Mouse (Mus musculus) ovary, postnatal 36 days (tissue): Measurements from ENCODE around the gene Tas1r3.

ENCODE experiments used
- DNase-seq: peaks from one replicate; pipeline ENCODE4 v3.0.0; 2022; ENCODE audit warnings: low spot score, mixed read lengths

The Tas1r3 gene

GRCm38 (mm10) chr4:155863001-155863400 lies at the start of gene Tas1r3:
Gene Tas1r3 (minus strand): TSS chr4:155863362.
- DNase-seq: peak; percentile 3

GRCm38 (mm10) chr4:155908751-155909150 lies 45.6 kb upstream of the Tas1r3 start:
- DNase-seq: peak; percentile 3

GRCm38 (mm10) chr4:155908281-155908680 lies 45.1 kb upstream of the Tas1r3 start:
- DNase-seq: peak; percentile 2

GRCm38 (mm10) chr4:155907003-155907402 lies 43.8 kb upstream of the Tas1r3 start:
- DNase-seq: no peak

GRCm38 (mm10) chr4:155906125-155906524 lies 43.0 kb upstream of the Tas1r3 start:
- no peak for DNase-seq

GRCm38 (mm10) chr4:155905634-155906033 lies 42.5 kb upstream of the Tas1r3 start:
- DNase-seq: peak; percentile 3

- peak; percentile 5 for DNase-seq
Observed at GRCm38 (mm10) chr4:155904318-155905102, 41.3 kb upstream of the Tas1r3 start.

- DNase-seq: no peak
Observed at GRCm38 (mm10) chr4:155903246-155903645, 40.1 kb upstream of the Tas1r3 start.

- DNase-seq: peak; percentile 9
Observed at GRCm38 (mm10) chr4:155901205-155901604, 38.0 kb upstream of the Tas1r3 start.

GRCm38 (mm10) chr4:155899355-155899754 lies 36.2 kb upstream of the Tas1r3 start:
- DNase-seq: peak; percentile 2

- DNase-seq: no peak
Observed at GRCm38 (mm10) chr4:155898318-155898717, 35.2 kb upstream of the Tas1r3 start.

- DNase-seq: no peak
Observed at GRCm38 (mm10) chr4:155896461-155896860, 33.3 kb upstream of the Tas1r3 start.

- no peak for DNase-seq
Observed at GRCm38 (mm10) chr4:155895826-155896225, 32.7 kb upstream of the Tas1r3 start.

GRCm38 (mm10) chr4:155895216-155895615 lies 32.1 kb upstream of the Tas1r3 start:
- DNase-seq: no peak

- DNase-seq: peak; percentile 70
Observed at GRCm38 (mm10) chr4:155894311-155894881, 31.2 kb upstream of the Tas1r3 start.

- DNase-seq: no peak
Observed at GRCm38 (mm10) chr4:155893212-155893690, 30.1 kb upstream of the Tas1r3 start.

- no peak for DNase-seq
Observed at GRCm38 (mm10) chr4:155892438-155893211, 29.5 kb upstream of the Tas1r3 start.

GRCm38 (mm10) chr4:155892017-155892416 lies 28.9 kb upstream of the Tas1r3 start:
- DNase-seq: peak; percentile 85

GRCm38 (mm10) chr4:155891551-155892001 lies 28.4 kb upstream of the Tas1r3 start, which contains the start of the genes Pusl1 and Acap3:
Gene Pusl1 (minus strand): TSS chr4:155891781.
Gene Acap3 (plus strand): TSS chr4:155891822.
- peak; percentile 97 for DNase-seq

GRCm38 (mm10) chr4:155891011-155891471 lies 27.9 kb upstream of the Tas1r3 start:
- no peak for DNase-seq

- no peak for DNase-seq
Observed at GRCm38 (mm10) chr4:155889316-155889715, 26.2 kb upstream of the Tas1r3 start.

GRCm38 (mm10) chr4:155888181-155888580 lies 25.0 kb upstream of the Tas1r3 start:
- no peak for DNase-seq
